Mouse (Mus musculus): Measurements from ENCODE around the gene Scgb1b15. TPM values are rescaled to one million over a fixed set of nuclear protein-coding genes. Genes with fewer than 3 reads are reported as not detected.
"Not testable (repeated sequence)": the region's sequence is repeated elsewhere in the genome, so short reads cannot be mapped to it uniquely, and the experiment has no call there.

The Scgb1b15 gene
- not detected for total RNA-seq (2021)

GRCm38 (mm10) chr7:32836254-32836653 lies at the start of gene Scgb1b15:
Scgb1b15 (plus strand) TSS chr7:32836554.
- DNase-seq, result not testable (repeated sequence)

- not testable (repeated sequence) for DNase-seq
These were observed 6.8 kb upstream of the Scgb1b15 start, which contains the start of gene Scgb2b15 for GRCm38 (mm10) chr7:32829562-32829961. Scgb2b15 (minus strand) TSS chr7:32829662.

Other genes with a start within 250 kb of the Scgb1b15 start
- gene Scgb2b15, start 6.9 kb upstream of the Scgb1b15 start, total RNA-seq (2021), result not detected
- gene Scgb2b17, start 220.0 kb downstream of the Scgb1b15 start, total RNA-seq (2021), result not detected
- not detected for gene Scgb1b17, start 226.9 kb downstream of the Scgb1b15 start, total RNA-seq (2021)